Mouse (Mus musculus): Measurements from ENCODE around the gene Pqlc3. TPM values are rescaled to one million over a fixed set of nuclear protein-coding genes. Genes with fewer than 3 reads are reported as not detected.

Gene Pqlc3
- polyA plus RNA-seq, 1 experiment from 2014 or later: 1.5 TPM

Other genes starting within 250 kb of the Pqlc3 start
- gene Greb1, start 199.5 kb downstream of the Pqlc3 start, polyA plus RNA-seq (2015; fragmentation: Nextera tagmentation; extraction: Ambion mirVana): 0.31 and 0.43 TPM in 2 replicates
- gene E2f6, start 189.4 kb downstream of the Pqlc3 start, polyA plus RNA-seq (2015; fragmentation: Nextera tagmentation; extraction: Ambion mirVana): 31.1 and 33.2 TPM in 2 replicates
- 15.1 and 16.9 TPM in 2 replicates for gene Rock2, start 105.5 kb downstream of the Pqlc3 start, polyA plus RNA-seq (2015; fragmentation: Nextera tagmentation; extraction: Ambion mirVana)
- gene 2410004P03Rik, start 11.3 kb upstream of the Pqlc3 start, polyA plus RNA-seq (2015; fragmentation: Nextera tagmentation; extraction: Ambion mirVana): 2.4 and 4.8 TPM in 2 replicates
- gene Kcnf1, start 176.5 kb upstream of the Pqlc3 start, polyA plus RNA-seq (2015; fragmentation: Nextera tagmentation; extraction: Ambion mirVana): 4.0 and 4.1 TPM in 2 replicates